In genomic region chr5:67260531-67261371, GRCm38 (mm10) we compare ENCODE assay signal across 8 mouse cellular contexts. TPM values are rescaled to one million over a fixed set of nuclear protein-coding genes. Genes with fewer than 3 reads are reported as not detected.
DNase-seq lines count a peak whose midpoint lies in the region; ATAC-seq lines count a peak whose summit lies in the region.

TSS of gene Tmem33 (plus strand) at chr5:67260565.

- no peaks in the 10 kb centered on the region for H3K27me3 ChIP-seq in hindbrain, embryonic 14.5 days (ENCODE audit: control insufficient read depth, insufficient read depth, low read length)

- H3K9ac ChIP-seq in hindbrain, embryonic 14.5 days, result peak within 1 kb of the TSS; percentile 85

- H3K36me3 ChIP-seq in hindbrain, embryonic 14.5 days (replicated peaks; ENCODE audit: control insufficient read depth, insufficient read depth), result peaks cover 28% of the 10 kb centered on the region

- H3K4me1 ChIP-seq in hindbrain, embryonic 14.5 days (replicated peaks; ENCODE audit: control insufficient read depth, insufficient read depth, low read length), result peaks cover 8% of the 10 kb centered on the region

- no peaks in the 10 kb centered on the region for H3K9me3 ChIP-seq in hindbrain, embryonic 14.5 days (ENCODE audit: control insufficient read depth, low read length)

- under 1% methylated on average over 67 of the region's 67 CpGs for WGBS in hindbrain, embryonic 14.5 days

- H3K4me3 ChIP-seq in hindbrain, embryonic 14.5 days (replicated peaks; ENCODE audit: low read length), result peak within 1 kb of the TSS; percentile 83

- DNase-seq in R1 (ENCODE audit: low read depth, low spot score), result peak; percentile 97
- peak; percentile 89 to 92 for DNase-seq in cerebellum, postnatal 25 days
- peak; percentile 78 to 87 for DNase-seq in frontal cortex, postnatal 25 days (ENCODE audit: low spot score in 2 of 2)
- DNase-seq in hindbrain, embryonic 14.5 days (ENCODE audit: low spot score), result peak; percentile 96
- peak; percentile 89 to 92 for DNase-seq in layer of hippocampus, postnatal 36 days
- DNase-seq in lung, postnatal 36 days, result peak; percentile 98
- DNase-seq in retina, postnatal 1 day, result peak; percentile 97
- DNase-seq in urinary bladder, adult 18-20 months (ENCODE audit: low spot score in 2 of 2), result peak; percentile 81 to 94

- peak within 1 kb of the TSS; percentile 58 for H3K4me2 ChIP-seq in hindbrain, embryonic 14.5 days (replicated peaks)

- ATAC-seq in hindbrain, embryonic 14.5 days (ENCODE audit: low FRiP score), result peak; percentile 90

- peak within 1 kb of the TSS; percentile 93 for H3K27ac ChIP-seq in hindbrain, embryonic 14.5 days

RNA-seq across cellular contexts. Expression of gene Tmem33, which starts in this region (rescaled TPM):
- polyA plus RNA-seq in hindbrain, embryonic 14.5 days (2014; fragmentation: Nextera tagmentation; extraction: Ambion mirVana), result 72.6 and 80.7 TPM in 2 replicates
- total RNA-seq in layer of hippocampus, postnatal 36 days (2021), result 100 to 1,000 TPM; 100 to 104 TPM

Comparison
In these comparisons a context has a peak if more than half of its experiments do, and no peak if none do; other contexts are left out.
1. Peak in every context shown above with its lines: DNase-seq, ATAC-seq, H3K4me3 ChIP-seq and H3K27ac ChIP-seq.